Mouse (Mus musculus): ENCODE data around the gene Gm49776.

DNA sequence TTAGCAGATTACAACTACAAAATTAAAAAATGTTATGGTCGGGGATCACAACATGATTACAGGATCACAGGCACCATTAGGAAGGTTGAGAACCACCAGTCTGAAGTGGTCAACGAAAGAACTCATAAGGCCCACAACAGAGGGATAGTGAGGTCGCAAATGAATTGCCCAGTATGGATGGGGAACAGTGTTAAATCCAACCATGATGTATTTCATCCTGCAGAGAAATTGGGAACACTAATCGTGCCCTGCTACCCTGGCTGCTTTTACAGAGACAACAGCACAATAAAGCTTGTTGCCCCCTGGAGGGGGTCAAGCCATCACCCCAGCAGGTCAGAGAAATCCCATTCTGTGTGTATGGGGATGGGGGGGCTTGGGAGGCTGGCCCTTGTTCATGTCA, 7.9 kb downstream of the Gm49776 start:
- TF ChIP-seq CTCF (IDR thresholded peaks at IDR 0.05; ENCODE audit: extremely low read depth, insufficient read length, insufficient replicate concordance, low read depth, low read length): no peak
- TF ChIP-seq POLR2A (IDR thresholded peaks at IDR 0.05; ENCODE audit: low read depth, low read length): no peak
